Mouse (Mus musculus): Measurements from ENCODE around the gene Pde6h. TPM values are rescaled to one million over a fixed set of nuclear protein-coding genes. Genes with fewer than 3 reads are reported as not detected.

Gene Pde6h
- polyA plus RNA-seq, 1 experiment from 2014 or later, result not detected

GRCm38 (mm10) chr6:136999707-137000446 lies 76.2 kb downstream of the Pde6h start:
- no peak overlapping the region for H3K4me2 ChIP-seq
- no peaks in the 10 kb centered on the region for H3K27me3 ChIP-seq (ENCODE audit: insufficient read depth, low read length)
- H3K4me3 ChIP-seq (ENCODE audit: low read depth, low read length), result no peak overlapping the region
- ATAC-seq (ENCODE audit: insufficient read depth) (no peak), DNase-seq (no peak)
- H3K9ac ChIP-seq, result no peak overlapping the region
- H3K4me1 ChIP-seq (ENCODE audit: insufficient read depth), result peaks cover 10% of the 10 kb centered on the region
- H3K36me3 ChIP-seq (ENCODE audit: insufficient read depth), result no peaks in the 10 kb centered on the region
- peak; percentile 47 for TF ChIP-seq CTCF (IDR thresholded peaks at IDR 0.05; ENCODE audit: low read depth)
- no peaks in the 10 kb centered on the region for H3K9me3 ChIP-seq (ENCODE audit: low read depth, low read length)
- WGBS, result 89% methylated on average over 15 of the region's 15 CpGs
- no peak overlapping the region for H3K27ac ChIP-seq (ENCODE audit: low read depth)

DNA sequence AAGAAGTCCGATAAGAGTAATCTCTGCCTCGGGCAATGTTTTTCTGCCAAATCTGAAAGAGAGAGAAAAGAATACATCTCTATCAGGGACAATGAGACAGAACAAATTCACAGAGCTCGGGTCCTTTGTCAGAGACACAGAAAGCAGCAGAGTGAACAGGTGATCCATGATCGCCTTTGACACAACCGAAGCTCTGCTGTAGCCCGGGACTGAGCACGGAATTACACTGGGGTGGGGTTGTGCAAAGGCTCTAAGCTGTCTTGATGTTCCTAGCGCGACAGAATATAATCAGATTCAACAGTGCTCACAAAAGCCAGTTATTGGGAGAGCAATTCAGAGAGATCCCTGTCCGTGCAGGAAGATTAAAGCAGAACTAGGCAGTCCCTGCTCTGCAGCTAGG lies 77.1 kb downstream of the Pde6h start:
- Histone ChIP-seq H3K4me1 (ENCODE audit: insufficient read depth) (peaks cover 10% of the 10 kb centered on the region), H3K27ac (ENCODE audit: low read depth) (peak overlapping the region; percentile 39; the same call in 1 of the 2 replicates), H3K36me3 (ENCODE audit: insufficient read depth) (no peaks in the 10 kb centered on the region), H3K9me3 (ENCODE audit: low read depth, low read length) (no peaks in the 10 kb centered on the region), H3K4me2 (no peak overlapping the region), H3K4me3 (ENCODE audit: low read depth, low read length) (no peak overlapping the region), H3K9ac (no peak overlapping the region), H3K27me3 (ENCODE audit: insufficient read depth, low read length) (no peaks in the 10 kb centered on the region)
- 70% methylated on average over 10 of the region's 10 CpGs for WGBS
- ATAC-seq (ENCODE audit: insufficient read depth) (no peak), DNase-seq (no peak)
- no peak for TF ChIP-seq CTCF (IDR thresholded peaks at IDR 0.05; ENCODE audit: low read depth)

- Histone ChIP-seq H3K9me3 (ENCODE audit: low read depth, low read length) (no peaks in the 10 kb centered on the region), H3K4me2 (no peak overlapping the region), H3K27me3 (ENCODE audit: insufficient read depth, low read length) (no peaks in the 10 kb centered on the region), H3K9ac (no peak overlapping the region), H3K4me1 (ENCODE audit: insufficient read depth) (peaks cover 4% of the 10 kb centered on the region), H3K27ac (ENCODE audit: low read depth) (peak overlapping the region; percentile 39; the same call in 1 of the 2 replicates), H3K4me3 (ENCODE audit: low read depth, low read length) (no peak overlapping the region), H3K36me3 (ENCODE audit: insufficient read depth) (no peaks in the 10 kb centered on the region)
- TF ChIP-seq CTCF (IDR thresholded peaks at IDR 0.05; ENCODE audit: low read depth), result no peak
- WGBS, result 63% methylated on average over 6 of the region's 6 CpGs
- ATAC-seq (ENCODE audit: insufficient read depth) (peak; percentile 61), DNase-seq (peak; percentile 69)
These were observed 77.9 kb downstream of the Pde6h start for GRCm38 (mm10) chr6:137001267-137002168.

DNA sequence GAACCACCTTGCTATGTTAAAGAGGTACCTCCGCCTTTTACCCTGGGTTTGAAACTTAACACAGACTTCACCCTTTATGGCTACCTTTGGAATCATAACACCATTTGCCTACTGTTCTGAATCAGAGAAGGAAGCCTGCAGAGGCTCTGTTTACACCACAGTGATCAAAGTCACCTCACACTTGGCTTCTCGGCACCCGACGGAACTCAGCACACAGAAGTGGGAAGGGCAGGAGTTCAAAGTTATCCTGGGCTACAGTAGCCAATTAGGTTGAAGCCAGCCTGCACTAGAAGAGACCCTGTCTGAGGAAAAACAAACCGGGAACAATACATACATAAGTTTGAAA lies 78.5 kb downstream of the Pde6h start:
- no peaks in the 10 kb centered on the region for H3K27me3 ChIP-seq (ENCODE audit: insufficient read depth, low read length)
- WGBS, result 54% methylated on average over 5 of the region's 5 CpGs
- no peaks in the 10 kb centered on the region for H3K4me1 ChIP-seq (ENCODE audit: insufficient read depth)
- no peak overlapping the region for H3K27ac ChIP-seq (ENCODE audit: low read depth)
- H3K4me3 ChIP-seq (ENCODE audit: low read depth, low read length), result no peak overlapping the region
- H3K36me3 ChIP-seq (ENCODE audit: insufficient read depth), result no peaks in the 10 kb centered on the region
- ATAC-seq (ENCODE audit: insufficient read depth) (no peak), DNase-seq (no peak)
- no peak overlapping the region for H3K4me2 ChIP-seq
- no peak overlapping the region for H3K9ac ChIP-seq
- H3K9me3 ChIP-seq (ENCODE audit: low read depth, low read length), result no peaks in the 10 kb centered on the region
- no peak for TF ChIP-seq CTCF (IDR thresholded peaks at IDR 0.05; ENCODE audit: low read depth)

DNA sequence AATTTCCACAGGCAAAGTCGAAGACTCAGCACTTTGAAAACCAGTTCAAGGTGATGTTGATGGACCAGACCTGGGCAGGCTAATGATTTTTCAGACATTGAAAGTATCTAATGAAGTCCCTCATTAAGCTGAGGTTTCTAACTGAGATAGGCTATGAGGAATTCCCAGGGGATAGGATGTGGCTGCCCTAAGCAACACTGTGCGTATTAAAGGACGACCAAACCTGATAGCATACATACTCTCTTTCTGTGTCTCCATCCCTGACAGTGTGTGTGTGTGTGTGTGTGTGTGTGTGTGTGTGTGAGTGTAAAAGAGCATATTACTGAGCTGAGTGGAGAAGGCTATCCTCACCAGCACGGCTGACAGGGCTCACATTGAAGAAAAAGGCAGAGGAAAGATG lies 80.7 kb downstream of the Pde6h start:
- H3K4me2 ChIP-seq, result no peak overlapping the region
- H3K4me3 ChIP-seq (ENCODE audit: low read depth, low read length), result no peak overlapping the region
- H3K9me3 ChIP-seq (ENCODE audit: low read depth, low read length), result no peaks in the 10 kb centered on the region
- no peak overlapping the region for H3K9ac ChIP-seq
- no peak for ATAC-seq (ENCODE audit: insufficient read depth)
- H3K27ac ChIP-seq (ENCODE audit: low read depth), result no peak overlapping the region
- H3K4me1 ChIP-seq (ENCODE audit: insufficient read depth), result no peaks in the 10 kb centered on the region
- 78% methylated on average over 4 of the region's 4 CpGs for WGBS
- no peaks in the 10 kb centered on the region for H3K27me3 ChIP-seq (ENCODE audit: insufficient read depth, low read length)
- no peaks in the 10 kb centered on the region for H3K36me3 ChIP-seq (ENCODE audit: insufficient read depth)
- no peak for DNase-seq
- no peak for TF ChIP-seq CTCF (IDR thresholded peaks at IDR 0.05; ENCODE audit: low read depth)

- Histone ChIP-seq H3K27me3 (ENCODE audit: insufficient read depth, low read length) (no peaks in the 10 kb centered on the region), H3K36me3 (ENCODE audit: insufficient read depth) (no peaks in the 10 kb centered on the region), H3K4me3 (ENCODE audit: low read depth, low read length) (no peak overlapping the region), H3K9ac (no peak overlapping the region), H3K4me2 (no peak overlapping the region), H3K4me1 (ENCODE audit: insufficient read depth) (no peaks in the 10 kb centered on the region), H3K27ac (ENCODE audit: low read depth) (no peak overlapping the region), H3K9me3 (ENCODE audit: low read depth, low read length) (no peaks in the 10 kb centered on the region)
- TF ChIP-seq CTCF (IDR thresholded peaks at IDR 0.05; ENCODE audit: low read depth), result no peak
- ATAC-seq (ENCODE audit: insufficient read depth) (no peak), DNase-seq (no peak)
- 49% methylated on average over 5 of the region's 5 CpGs for WGBS
These were observed 87.6 kb downstream of the Pde6h start for GRCm38 (mm10) chr6:137011187-137011586.

GRCm38 (mm10) chr6:137014346-137014745 lies 90.7 kb downstream of the Pde6h start:
- no peak for ATAC-seq (ENCODE audit: insufficient read depth)
- no peak for DNase-seq
- Histone ChIP-seq H3K36me3 (ENCODE audit: insufficient read depth) (no peaks in the 10 kb centered on the region), H3K4me1 (ENCODE audit: insufficient read depth) (no peaks in the 10 kb centered on the region), H3K4me3 (ENCODE audit: low read depth, low read length) (no peak overlapping the region), H3K4me2 (no peak overlapping the region), H3K9ac (no peak overlapping the region), H3K9me3 (ENCODE audit: low read depth, low read length) (no peaks in the 10 kb centered on the region), H3K27ac (ENCODE audit: low read depth) (no peak overlapping the region), H3K27me3 (ENCODE audit: insufficient read depth, low read length) (no peaks in the 10 kb centered on the region)
- no peak for TF ChIP-seq CTCF (IDR thresholded peaks at IDR 0.05; ENCODE audit: low read depth)
- 60% methylated on average over 6 of the region's 6 CpGs for WGBS
